Mouse (Mus musculus) urinary bladder, postnatal 25 days (tissue): ENCODE data around the gene Ldhc.
"Not testable (repeated sequence)": the region's sequence is repeated elsewhere in the genome, so short reads cannot be mapped to it uniquely, and the experiment has no call there.

Experiments used
- DNase-seq: peaks from one replicate; pipeline ENCODE4 v3.0.0; 2022; ENCODE audit warnings: low spot score

The Ldhc gene

GRCm38 (mm10) chr7:46842278-46842677 is 18.7 kb upstream of the Ldhc start:
- no peak for DNase-seq

GRCm38 (mm10) chr7:46843576-46843975 is 17.4 kb upstream of the Ldhc start:
- no peak for DNase-seq

- peak; percentile 95 for DNase-seq
Observed at GRCm38 (mm10) chr7:46845211-46845977, 15.6 kb upstream of the Ldhc start.

- DNase-seq: peak; percentile 25
Observed at GRCm38 (mm10) chr7:46845978-46846485, 15.0 kb upstream of the Ldhc start.

GRCm38 (mm10) chr7:46846486-46847244 is 14.3 kb upstream of the Ldhc start:
- DNase-seq: peak; percentile 35

GRCm38 (mm10) chr7:46849287-46849686 is 11.7 kb upstream of the Ldhc start:
- DNase-seq: no peak

GRCm38 (mm10) chr7:46851026-46851425 is 10.0 kb upstream of the Ldhc start:
- DNase-seq: no peak

GRCm38 (mm10) chr7:46852666-46853065 is 8.3 kb upstream of the Ldhc start:
- DNase-seq: no peak

- no peak for DNase-seq
Observed at GRCm38 (mm10) chr7:46853365-46853764, 7.6 kb upstream of the Ldhc start.

- no peak for DNase-seq
Observed at GRCm38 (mm10) chr7:46855866-46856560, 5.0 kb upstream of the Ldhc start.

GRCm38 (mm10) chr7:46857436-46857835 is 3.6 kb upstream of the Ldhc start:
- DNase-seq: no peak

- no peak for DNase-seq
Observed at GRCm38 (mm10) chr7:46859031-46859430, 2.0 kb upstream of the Ldhc start.

GRCm38 (mm10) chr7:46871988-46872387 is 11.0 kb downstream of the Ldhc start:
- no peak for DNase-seq

GRCm38 (mm10) chr7:46876841-46877240 is 15.8 kb downstream of the Ldhc start:
- no peak for DNase-seq

GRCm38 (mm10) chr7:46877255-46877654 is 16.3 kb downstream of the Ldhc start:
- DNase-seq: no peak

GRCm38 (mm10) chr7:46879851-46880250 is 18.8 kb downstream of the Ldhc start:
- no peak for DNase-seq

- no peak for DNase-seq
Observed at GRCm38 (mm10) chr7:46880992-46881391, 20.0 kb downstream of the Ldhc start.

- DNase-seq: not testable (repeated sequence)
Observed at GRCm38 (mm10) chr7:46881941-46882340, 20.9 kb downstream of the Ldhc start.

GRCm38 (mm10) chr7:46883304-46883703 is 22.3 kb downstream of the Ldhc start:
- no peak for DNase-seq

- DNase-seq: no peak
Observed at GRCm38 (mm10) chr7:46895511-46895910, 34.5 kb downstream of the Ldhc start.

- no peak for DNase-seq
Observed at GRCm38 (mm10) chr7:46899343-46899742, 38.3 kb downstream of the Ldhc start.

GRCm38 (mm10) chr7:46911250-46911649 is 50.2 kb downstream of the Ldhc start:
- DNase-seq: no peak

GRCm38 (mm10) chr7:46916376-46916775 is 55.4 kb downstream of the Ldhc start:
- no peak for DNase-seq
